Mouse (Mus musculus): Measurements from ENCODE around the gene Zfp579. TPM values are rescaled to one million over a fixed set of nuclear protein-coding genes. Genes with fewer than 3 reads are reported as not detected.

Zfp579 gene
- polyA plus RNA-seq (2014; fragmentation: Illumina TruSeq; extraction: RNeasy Lipid Tissue Mini Kit (QIAGEN cat#74804); ENCODE audit: insufficient read depth, low read depth, low replicate concordance): 23.2 TPM

DNA sequence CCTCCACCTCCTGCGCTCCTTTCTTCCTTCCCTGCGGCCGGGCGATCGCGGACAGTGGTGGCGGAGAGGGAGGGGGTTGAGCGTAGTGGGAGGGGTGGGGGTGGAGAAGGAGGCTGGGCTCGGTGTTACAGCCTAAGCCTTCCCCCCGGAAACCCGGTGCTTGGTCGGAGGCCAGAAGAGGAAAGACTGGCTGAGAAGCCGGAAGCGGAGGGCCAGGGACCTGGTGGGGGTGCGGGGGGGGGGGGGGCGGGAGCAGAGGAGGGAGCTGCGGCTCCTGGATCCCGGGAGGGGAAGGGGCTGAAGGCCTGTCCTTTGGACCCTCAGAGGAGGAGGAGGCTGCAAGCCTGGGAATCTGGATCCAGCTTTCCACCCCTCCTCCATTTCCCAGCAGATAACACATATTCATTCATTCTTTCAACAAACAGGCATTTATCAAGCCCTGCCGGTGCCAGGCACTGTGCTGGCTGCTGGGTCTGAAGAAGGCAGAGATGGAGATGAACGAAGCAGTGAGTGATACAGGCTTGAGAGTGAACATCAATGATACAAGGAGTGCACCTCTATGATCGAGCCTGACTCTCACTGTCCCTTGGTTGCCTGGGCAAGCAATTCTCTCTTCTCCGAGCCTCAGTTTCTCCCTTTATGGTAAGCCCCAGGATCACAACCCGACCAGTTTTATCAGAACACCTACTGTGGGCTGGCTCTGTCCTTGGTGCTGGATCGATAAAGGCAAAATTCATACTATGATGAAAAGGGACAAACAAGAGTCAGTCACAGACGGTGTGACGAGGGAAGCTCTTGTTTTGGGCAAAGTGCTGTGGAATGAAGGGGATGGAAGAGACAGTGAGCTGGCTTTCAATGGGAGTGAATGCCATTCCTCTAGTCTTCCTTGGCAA lies at the start of gene Zfp579:
Zfp579 (minus strand) TSS at position 156 of the 893 bp plus-strand sequence.

DNA sequence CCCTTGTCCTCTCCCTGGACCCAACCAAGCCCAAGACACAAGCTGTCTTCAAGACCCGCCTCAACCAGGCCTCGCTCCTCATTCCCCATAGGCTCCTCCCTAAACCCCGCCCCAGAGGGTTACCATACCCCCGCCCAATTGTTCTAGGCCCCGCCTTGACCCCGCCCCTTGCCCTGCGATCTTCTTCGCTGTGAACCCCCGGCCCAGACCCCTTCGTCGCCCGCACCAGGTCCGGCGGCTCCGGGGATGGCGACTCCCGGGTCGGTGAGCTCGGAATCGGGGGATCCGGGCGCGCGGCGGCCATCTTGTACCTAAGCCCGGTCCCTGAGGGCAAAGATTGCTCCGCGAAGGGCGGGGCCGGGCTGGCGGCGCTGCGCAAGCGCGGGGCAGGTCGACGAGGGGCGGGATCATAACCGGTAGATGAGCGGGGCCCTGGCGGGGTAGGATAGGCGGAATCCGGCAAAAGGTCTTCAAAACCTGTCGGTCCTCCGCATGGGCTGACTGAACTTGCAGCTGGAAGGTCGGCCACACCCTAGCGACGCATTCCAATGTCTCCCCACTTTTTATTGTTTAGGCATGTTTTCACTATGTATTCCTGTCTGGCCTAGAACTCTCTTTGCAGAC lies 42.3 kb upstream of the Zfp579 start, which contains the start of gene Zfp784:
Zfp784 (minus strand) TSS at position 338 of the 624 bp plus-strand sequence.

DNA sequence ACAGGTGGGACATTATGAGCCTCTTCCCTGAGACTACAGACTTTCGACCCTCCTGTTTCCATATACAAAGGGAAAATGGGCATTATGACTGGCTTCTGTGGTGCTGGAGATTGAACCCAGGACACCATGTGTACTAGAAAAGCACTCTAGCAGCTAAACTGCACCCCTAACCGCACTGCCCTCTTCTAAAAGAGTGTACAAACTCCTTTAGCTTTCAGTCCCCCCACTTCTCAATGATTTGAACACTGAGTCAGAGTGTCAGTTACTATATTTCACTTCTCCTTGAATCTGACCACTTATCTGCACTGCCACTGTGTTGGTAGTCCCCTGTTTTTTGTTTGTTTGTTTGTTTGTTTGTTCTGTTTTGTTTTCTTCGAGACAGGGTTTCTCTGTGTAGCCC lies 37.9 kb upstream of the Zfp579 start, which contains the start of gene 4632433K11Rik:
4632433K11Rik (plus strand) TSS at position 301 of the 400 bp plus-strand sequence.

DNA sequence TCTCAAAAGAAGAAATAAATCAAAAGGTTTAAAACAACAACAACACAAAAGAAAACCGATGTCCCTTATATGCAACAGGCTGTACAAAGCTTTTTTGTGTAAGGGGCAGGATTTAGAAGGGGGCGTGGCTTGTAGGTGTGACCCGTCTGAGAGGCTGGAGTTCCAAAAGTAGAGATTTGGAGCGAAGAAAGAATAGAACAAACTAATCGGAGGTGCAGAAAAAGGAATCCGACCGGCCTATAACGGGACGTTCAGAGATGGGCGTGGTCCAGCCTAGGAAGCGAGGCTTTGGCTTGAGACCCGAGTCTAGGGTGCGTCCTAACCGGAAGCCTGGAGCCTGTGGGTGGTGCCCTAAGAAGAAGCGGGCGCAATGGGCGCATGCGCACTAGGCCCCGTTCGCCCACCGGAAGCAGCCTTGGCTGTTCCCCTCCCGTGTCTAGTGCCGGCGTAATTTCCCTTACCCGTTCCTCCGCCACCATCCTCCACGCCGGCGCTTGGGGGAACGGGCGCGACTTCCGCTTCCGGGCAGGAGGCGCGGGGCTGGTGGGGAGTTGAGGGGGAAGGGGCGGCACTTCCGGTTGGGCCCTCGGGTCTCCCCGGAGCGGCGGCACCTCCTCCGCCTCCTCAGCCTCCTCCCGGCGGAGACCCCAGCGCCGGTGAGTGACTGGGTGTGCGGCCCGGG lies 24.2 kb upstream of the Zfp579 start, which contains the start of the genes Zfp865 and Ccdc106:
Zfp865 (plus strand) TSS at position 377 of the 682 bp plus-strand sequence.
Ccdc106 (plus strand) TSS at position 554 of the 682 bp plus-strand sequence.

DNA sequence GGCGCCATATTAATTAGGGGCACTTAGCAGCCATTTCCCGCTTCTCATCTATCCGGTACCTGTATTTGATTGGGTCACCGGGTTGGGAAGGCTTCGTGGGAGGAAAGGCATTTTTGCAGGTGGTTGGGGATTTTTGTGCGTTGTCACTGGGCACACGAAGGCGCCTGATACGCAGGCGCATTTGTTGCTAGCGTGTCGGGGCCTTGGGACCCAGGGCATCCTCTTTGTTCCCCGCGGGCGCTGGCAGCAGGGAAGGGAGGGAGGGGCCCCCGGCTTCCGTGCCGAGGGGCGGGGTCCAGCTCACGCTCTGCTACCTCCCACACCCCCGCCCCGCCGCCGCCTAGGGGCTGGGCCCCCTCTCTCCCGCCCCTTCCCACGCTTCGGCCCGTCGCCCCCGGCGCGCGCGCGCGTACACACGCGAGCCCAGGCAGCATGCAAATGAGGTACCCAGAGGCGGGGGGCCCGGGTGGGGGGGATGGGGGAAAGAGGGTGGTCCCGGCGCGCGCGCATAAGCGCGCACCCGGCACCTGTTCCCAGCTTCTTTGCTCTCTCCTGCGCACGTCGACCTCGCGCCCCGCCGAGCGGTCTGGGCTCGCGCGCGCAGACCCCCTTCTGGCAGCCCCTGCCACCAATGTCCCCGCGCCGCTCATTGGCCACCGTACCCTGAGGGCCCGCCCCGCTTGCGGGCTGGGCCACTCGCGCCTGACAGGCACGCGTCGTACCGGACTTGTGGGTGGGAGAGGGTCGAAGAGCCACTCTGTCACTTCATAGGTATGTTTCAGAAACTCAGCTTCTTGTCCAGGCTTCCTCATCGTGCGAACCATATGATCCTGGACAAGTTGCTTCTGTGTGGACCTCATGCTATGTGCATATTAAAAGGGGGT lies 19.4 kb upstream of the Zfp579 start, which contains the start of gene Gm44973:
Gm44973 (plus strand) TSS at position 379 of the 884 bp plus-strand sequence.

DNA sequence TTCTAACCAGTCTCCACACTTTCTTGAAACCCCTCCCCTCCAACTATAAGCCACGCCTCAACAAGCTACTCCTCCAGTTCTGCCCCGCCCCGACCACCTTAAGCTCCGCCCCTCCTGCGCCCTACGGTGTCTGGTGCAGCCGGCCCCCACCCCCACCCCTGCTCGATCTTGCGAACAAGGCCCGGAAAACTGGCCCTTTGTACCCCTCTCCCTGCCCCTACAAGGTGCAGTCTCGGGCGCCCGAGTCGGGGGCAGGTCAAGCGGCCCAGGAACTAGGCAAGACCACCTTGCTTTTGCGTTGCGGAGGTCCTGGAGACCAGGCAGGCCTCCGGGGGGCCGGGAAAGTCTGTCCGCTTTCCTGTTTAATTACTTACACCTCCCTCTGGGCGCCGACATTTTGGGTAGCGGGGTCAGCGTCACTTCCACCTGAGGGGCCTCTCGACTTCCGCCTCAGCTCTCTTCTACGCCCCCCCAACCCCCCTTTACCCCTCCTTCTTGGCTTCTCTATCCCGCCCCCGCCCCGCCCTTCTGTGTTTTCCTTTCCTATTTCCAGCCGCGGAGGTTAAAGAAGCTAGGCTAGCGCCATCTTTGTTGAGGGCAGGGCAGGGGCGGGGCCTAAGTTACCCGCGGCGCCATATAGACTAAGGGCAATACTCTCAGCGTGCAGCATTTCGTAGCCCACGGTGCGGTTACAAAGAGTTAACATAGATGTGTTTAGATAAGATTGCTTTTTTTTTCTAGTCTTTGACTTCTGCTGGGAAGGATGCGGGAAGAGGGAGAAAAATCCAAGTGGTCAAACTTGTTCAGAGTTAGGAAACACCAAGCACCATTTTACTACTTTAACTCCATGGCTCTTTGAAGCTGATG lies 18.5 kb upstream of the Zfp579 start, which contains the start of the genes Zfp524 and Fiz1:
Zfp524 (plus strand) TSS at position 165 of the 867 bp plus-strand sequence.
Fiz1 (minus strand) TSS at position 447 of the 867 bp plus-strand sequence.

DNA sequence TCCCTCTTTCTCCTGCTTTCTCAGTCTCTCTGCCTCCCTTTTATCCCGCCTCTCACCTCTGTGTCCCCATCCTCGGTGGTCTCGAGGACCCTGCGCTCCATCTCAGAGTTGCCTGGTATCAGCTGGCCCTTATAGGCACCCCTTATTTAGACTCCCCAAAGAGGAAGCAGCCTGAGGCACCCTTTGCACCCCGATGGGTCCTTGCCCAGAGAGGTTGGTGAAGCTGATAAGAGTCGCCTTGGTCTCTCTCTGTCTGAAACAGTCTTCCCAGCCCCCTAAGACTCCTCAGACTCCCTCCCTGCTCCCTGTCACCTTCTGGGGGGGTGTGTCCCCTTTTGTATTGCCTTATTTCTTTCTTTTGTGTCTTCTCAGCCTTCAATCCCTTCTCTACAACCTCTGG lies 24.9 kb downstream of the Zfp579 start, which contains the start of gene Sbk3:
Sbk3 (minus strand) TSS at position 101 of the 400 bp plus-strand sequence.

DNA sequence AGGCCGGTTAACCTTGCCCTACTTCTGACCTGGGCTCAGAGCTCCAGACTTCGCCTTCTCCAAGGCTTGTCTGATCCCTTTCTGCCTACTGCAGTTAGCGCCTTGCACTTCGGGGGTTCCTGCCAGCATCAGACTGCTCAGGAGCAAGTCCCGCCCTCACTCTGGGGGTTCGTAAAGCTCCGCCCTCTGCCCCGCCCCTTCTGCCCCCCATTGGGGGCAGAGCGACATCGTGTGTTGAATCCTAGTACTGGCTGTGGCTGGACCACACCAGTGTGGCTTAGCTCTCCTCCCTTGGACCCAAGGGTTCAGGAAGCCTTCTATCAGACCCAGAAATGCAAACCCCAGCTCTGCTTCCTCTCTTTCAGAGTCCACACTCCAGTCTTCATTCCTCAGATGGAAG lies 31.7 kb downstream of the Zfp579 start, which contains the start of gene Sbk2:
Sbk2 (minus strand) TSS at position 135 of the 400 bp plus-strand sequence.

Other genes starting within 250 kb of the Zfp579 start
- 80.5 TPM for gene Cox6b2, start 243.1 kb downstream of the Zfp579 start, polyA plus RNA-seq (2014; fragmentation: Illumina TruSeq; extraction: RNeasy Lipid Tissue Mini Kit (QIAGEN cat#74804); ENCODE audit: insufficient read depth, low read depth, low replicate concordance)
- not detected for gene Fam71e2, start 224.9 kb downstream of the Zfp579 start, polyA plus RNA-seq (2014; fragmentation: Illumina TruSeq; extraction: RNeasy Lipid Tissue Mini Kit (QIAGEN cat#74804); ENCODE audit: insufficient read depth, low read depth, low replicate concordance)
- gene Il11, start 213.3 kb downstream of the Zfp579 start, polyA plus RNA-seq (2014; fragmentation: Illumina TruSeq; extraction: RNeasy Lipid Tissue Mini Kit (QIAGEN cat#74804); ENCODE audit: insufficient read depth, low read depth, low replicate concordance): 0.53 TPM
- gene Tmem190, start 213.2 kb downstream of the Zfp579 start, polyA plus RNA-seq (2014; fragmentation: Illumina TruSeq; extraction: RNeasy Lipid Tissue Mini Kit (QIAGEN cat#74804); ENCODE audit: insufficient read depth, low read depth, low replicate concordance): not detected
- gene Tmem238, start 206.5 kb downstream of the Zfp579 start, polyA plus RNA-seq (2014; fragmentation: Illumina TruSeq; extraction: RNeasy Lipid Tissue Mini Kit (QIAGEN cat#74804); ENCODE audit: insufficient read depth, low read depth, low replicate concordance): 8.3 TPM
- gene Rpl28, start 203.3 kb downstream of the Zfp579 start, polyA plus RNA-seq (2014; fragmentation: Illumina TruSeq; extraction: RNeasy Lipid Tissue Mini Kit (QIAGEN cat#74804); ENCODE audit: insufficient read depth, low read depth, low replicate concordance): 809 TPM
- 128 TPM for gene Ube2s, start 183.6 kb downstream of the Zfp579 start, polyA plus RNA-seq (2014; fragmentation: Illumina TruSeq; extraction: RNeasy Lipid Tissue Mini Kit (QIAGEN cat#74804); ENCODE audit: insufficient read depth, low read depth, low replicate concordance)
- 0.48 TPM for gene Shisa7, start 151.5 kb downstream of the Zfp579 start, polyA plus RNA-seq (2014; fragmentation: Illumina TruSeq; extraction: RNeasy Lipid Tissue Mini Kit (QIAGEN cat#74804); ENCODE audit: insufficient read depth, low read depth, low replicate concordance)
- 15.3 TPM for gene Isoc2b, start 125.9 kb downstream of the Zfp579 start, polyA plus RNA-seq (2014; fragmentation: Illumina TruSeq; extraction: RNeasy Lipid Tissue Mini Kit (QIAGEN cat#74804); ENCODE audit: insufficient read depth, low read depth, low replicate concordance)
- 15.4 TPM for gene Isoc2a, start 119.0 kb downstream of the Zfp579 start, polyA plus RNA-seq (2014; fragmentation: Illumina TruSeq; extraction: RNeasy Lipid Tissue Mini Kit (QIAGEN cat#74804); ENCODE audit: insufficient read depth, low read depth, low replicate concordance)
- gene Gm36210, start 89.6 kb downstream of the Zfp579 start, polyA plus RNA-seq (2014; fragmentation: Illumina TruSeq; extraction: RNeasy Lipid Tissue Mini Kit (QIAGEN cat#74804); ENCODE audit: insufficient read depth, low read depth, low replicate concordance): not detected
- gene Zfp628, start 80.9 kb downstream of the Zfp579 start, polyA plus RNA-seq (2014; fragmentation: Illumina TruSeq; extraction: RNeasy Lipid Tissue Mini Kit (QIAGEN cat#74804); ENCODE audit: insufficient read depth, low read depth, low replicate concordance): 3.6 TPM
- 6.2 TPM for gene Nat14, start 74.1 kb downstream of the Zfp579 start, polyA plus RNA-seq (2014; fragmentation: Illumina TruSeq; extraction: RNeasy Lipid Tissue Mini Kit (QIAGEN cat#74804); ENCODE audit: insufficient read depth, low read depth, low replicate concordance)
- 1.6 TPM for gene Ssc5d, start 70.4 kb downstream of the Zfp579 start, polyA plus RNA-seq (2014; fragmentation: Illumina TruSeq; extraction: RNeasy Lipid Tissue Mini Kit (QIAGEN cat#74804); ENCODE audit: insufficient read depth, low read depth, low replicate concordance)
- gene Sbk2, start 31.8 kb downstream of the Zfp579 start, polyA plus RNA-seq (2014; fragmentation: Illumina TruSeq; extraction: RNeasy Lipid Tissue Mini Kit (QIAGEN cat#74804); ENCODE audit: insufficient read depth, low read depth, low replicate concordance): 3.0 TPM
- 4.7 TPM for gene Sbk3, start 25.0 kb downstream of the Zfp579 start, polyA plus RNA-seq (2014; fragmentation: Illumina TruSeq; extraction: RNeasy Lipid Tissue Mini Kit (QIAGEN cat#74804); ENCODE audit: insufficient read depth, low read depth, low replicate concordance)
- gene Zfp524, start 18.3 kb upstream of the Zfp579 start, polyA plus RNA-seq (2014; fragmentation: Illumina TruSeq; extraction: RNeasy Lipid Tissue Mini Kit (QIAGEN cat#74804); ENCODE audit: insufficient read depth, low read depth, low replicate concordance): 22.7 TPM
- 14.4 TPM for gene Fiz1, start 18.5 kb upstream of the Zfp579 start, polyA plus RNA-seq (2014; fragmentation: Illumina TruSeq; extraction: RNeasy Lipid Tissue Mini Kit (QIAGEN cat#74804); ENCODE audit: insufficient read depth, low read depth, low replicate concordance)
- gene Gm44973, start 19.3 kb upstream of the Zfp579 start, polyA plus RNA-seq (2014; fragmentation: Illumina TruSeq; extraction: RNeasy Lipid Tissue Mini Kit (QIAGEN cat#74804); ENCODE audit: insufficient read depth, low read depth, low replicate concordance): not detected
- gene Zfp865, start 24.2 kb upstream of the Zfp579 start, polyA plus RNA-seq (2014; fragmentation: Illumina TruSeq; extraction: RNeasy Lipid Tissue Mini Kit (QIAGEN cat#74804); ENCODE audit: insufficient read depth, low read depth, low replicate concordance): 8.2 TPM
- not detected for gene Ccdc106, start 24.4 kb upstream of the Zfp579 start, polyA plus RNA-seq (2014; fragmentation: Illumina TruSeq; extraction: RNeasy Lipid Tissue Mini Kit (QIAGEN cat#74804); ENCODE audit: insufficient read depth, low read depth, low replicate concordance)
- not detected for gene 4632433K11Rik, start 38.0 kb upstream of the Zfp579 start, polyA plus RNA-seq (2014; fragmentation: Illumina TruSeq; extraction: RNeasy Lipid Tissue Mini Kit (QIAGEN cat#74804); ENCODE audit: insufficient read depth, low read depth, low replicate concordance)
- 2.8 TPM for gene Zfp784, start 42.3 kb upstream of the Zfp579 start, polyA plus RNA-seq (2014; fragmentation: Illumina TruSeq; extraction: RNeasy Lipid Tissue Mini Kit (QIAGEN cat#74804); ENCODE audit: insufficient read depth, low read depth, low replicate concordance)
- 7.2 TPM for gene Zfp580, start 55.4 kb upstream of the Zfp579 start, polyA plus RNA-seq (2014; fragmentation: Illumina TruSeq; extraction: RNeasy Lipid Tissue Mini Kit (QIAGEN cat#74804); ENCODE audit: insufficient read depth, low read depth, low replicate concordance)
- gene U2af2, start 66.0 kb upstream of the Zfp579 start, polyA plus RNA-seq (2014; fragmentation: Illumina TruSeq; extraction: RNeasy Lipid Tissue Mini Kit (QIAGEN cat#74804); ENCODE audit: insufficient read depth, low read depth, low replicate concordance): 96.1 TPM
- 61.0 TPM for gene Epn1, start 84.1 kb upstream of the Zfp579 start, polyA plus RNA-seq (2014; fragmentation: Illumina TruSeq; extraction: RNeasy Lipid Tissue Mini Kit (QIAGEN cat#74804); ENCODE audit: insufficient read depth, low read depth, low replicate concordance)
- gene Rfpl4, start 120.8 kb upstream of the Zfp579 start, polyA plus RNA-seq (2014; fragmentation: Illumina TruSeq; extraction: RNeasy Lipid Tissue Mini Kit (QIAGEN cat#74804); ENCODE audit: insufficient read depth, low read depth, low replicate concordance): not detected
- 0.49 TPM for gene Rasl2-9, start 129.8 kb upstream of the Zfp579 start, polyA plus RNA-seq (2014; fragmentation: Illumina TruSeq; extraction: RNeasy Lipid Tissue Mini Kit (QIAGEN cat#74804); ENCODE audit: insufficient read depth, low read depth, low replicate concordance)
- gene Vmn1r55, start 153.5 kb upstream of the Zfp579 start, polyA plus RNA-seq (2014; fragmentation: Illumina TruSeq; extraction: RNeasy Lipid Tissue Mini Kit (QIAGEN cat#74804); ENCODE audit: insufficient read depth, low read depth, low replicate concordance): not detected
- not detected for gene Vmn1r56, start 200.6 kb upstream of the Zfp579 start, polyA plus RNA-seq (2014; fragmentation: Illumina TruSeq; extraction: RNeasy Lipid Tissue Mini Kit (QIAGEN cat#74804); ENCODE audit: insufficient read depth, low read depth, low replicate concordance)
- gene Vmn1r57, start 222.3 kb upstream of the Zfp579 start, polyA plus RNA-seq (2014; fragmentation: Illumina TruSeq; extraction: RNeasy Lipid Tissue Mini Kit (QIAGEN cat#74804); ENCODE audit: insufficient read depth, low read depth, low replicate concordance): not detected

Measured in lung, adult 10 weeks (tissue).